Mouse (Mus musculus) neural tube, embryonic 12.5 days (tissue): ENCODE data around the gene Abca2. TPM values are rescaled to one million over a fixed set of nuclear protein-coding genes. Genes with fewer than 3 reads are reported as not detected.

Experiments
- ATAC-seq: fragments of 200-750 bp; cut with Nextera tagmentation; 2 replicates; pipeline ENCODE4 v1.8.0; 2017; ENCODE audit warnings: low read depth, mild to moderate bottlenecking, moderate TSS enrichment, moderate library complexity; ENCODE audit not compliant: low FRiP score
- H3K27ac ChIP-seq: fragments of 300-500 bp; sonication (generic); 2 replicates; pipeline ENCODE4 v1.5.1; 2016
- H3K27me3 ChIP-seq: fragments of 300-500 bp; sonication (generic); replicated peaks from 2 replicates; pipeline ENCODE4 v1.6.1; 2016; ENCODE audit warnings: mild to moderate bottlenecking
- H3K36me3 ChIP-seq: fragments of 300-500 bp; sonication (generic); 2 replicates; pipeline ENCODE4 v1.6.1; 2016; ENCODE audit warnings: mild to moderate bottlenecking
- H3K4me1 ChIP-seq: fragments of 300-500 bp; sonication (generic); 2 replicates; pipeline ENCODE4 v1.6.1; 2016
- H3K4me2 ChIP-seq: fragments of 300-500 bp; sonication (generic); replicated peaks from 2 replicates; pipeline ENCODE4 v1.6.1; 2016; ENCODE audit warnings: mild to moderate bottlenecking
- H3K4me3 ChIP-seq: fragments of 300-500 bp; sonication (generic); 2 replicates; pipeline ENCODE4 v1.5.1; 2016
- H3K9ac ChIP-seq: fragments of 300-500 bp; sonication (generic); 2 replicates; pipeline ENCODE4 v1.6.1; 2016; ENCODE audit warnings: mild to moderate bottlenecking
- H3K9me3 ChIP-seq: fragments of 300-500 bp; sonication (generic); 2 replicates; pipeline ENCODE4 v1.6.1; 2016; ENCODE audit warnings: mild to moderate bottlenecking
- WGBS: fragments of 180-500 bp; shearing (Covaris S2); methylation state at CpG from one replicate; pipeline ENCODE4 v1.1.7; 2016; 5-methylcytosine and 5-hydroxymethylcytosine counted together
- polyA plus RNA-seq: library from polyadenylated mRNA; unstranded; fragments of >200 nt; fragmentation: Nextera tagmentation; extraction: Ambion mirVana; gene quantifications from 2 replicates; pipeline ENCODE4 v1.2.1, GENCODE M21; 2016

Abca2 gene
- polyA plus RNA-seq, 1 experiment from 2014 or later, result 10.2 TPM

DNA sequence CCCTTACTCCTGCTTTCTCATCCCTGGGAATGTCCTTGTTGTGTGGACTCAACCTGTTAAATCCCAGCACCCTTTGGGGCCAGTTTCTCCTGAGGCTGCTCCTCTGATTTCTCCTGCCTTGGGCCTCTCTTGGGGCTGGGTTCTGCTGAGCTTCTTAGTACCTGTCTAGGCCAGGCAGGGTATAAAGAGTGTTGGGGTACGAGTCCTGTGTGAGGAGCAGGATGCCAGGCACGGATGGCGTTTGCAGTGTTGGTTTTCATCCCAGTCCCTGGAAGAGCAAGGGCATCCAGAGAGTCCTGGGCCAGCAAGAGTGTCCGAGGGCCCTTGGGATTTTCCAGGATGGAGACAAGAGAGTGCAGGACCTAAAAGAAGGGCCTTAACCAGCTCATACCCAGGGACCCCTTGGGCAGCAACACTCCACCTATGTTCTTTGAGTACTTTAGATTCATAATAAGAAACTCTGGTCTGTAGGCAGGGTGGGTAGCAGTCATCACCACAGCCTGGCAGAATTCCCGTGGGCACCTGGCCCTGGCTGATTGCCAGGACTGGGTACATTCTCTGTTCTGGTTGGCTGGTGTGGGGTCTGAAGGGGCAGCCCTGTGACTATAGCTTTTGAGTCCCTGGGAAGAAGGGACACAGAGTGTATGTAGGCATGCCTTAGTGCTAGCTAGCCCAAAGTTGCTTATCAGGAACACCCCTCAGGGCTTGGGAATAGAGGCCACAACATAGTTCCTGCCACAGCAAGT lies 1.1 kb downstream of the Abca2 start:
- Histone ChIP-seq H3K9ac (peak overlapping the region; percentile 78), H3K27me3 (peaks cover 19% of the 10 kb centered on the region), H3K4me2 (peak overlapping the region; percentile 89), H3K9me3 (no peaks in the 10 kb centered on the region), H3K36me3 (peaks cover 11% of the 10 kb centered on the region), H3K4me3 (peak overlapping the region; percentile 75), H3K27ac (no peak overlapping the region), H3K4me1 (peaks cover 22% of the 10 kb centered on the region)
- ATAC-seq, result no peak
- WGBS, result 85% methylated on average over 5 of the region's 5 CpGs

DNA sequence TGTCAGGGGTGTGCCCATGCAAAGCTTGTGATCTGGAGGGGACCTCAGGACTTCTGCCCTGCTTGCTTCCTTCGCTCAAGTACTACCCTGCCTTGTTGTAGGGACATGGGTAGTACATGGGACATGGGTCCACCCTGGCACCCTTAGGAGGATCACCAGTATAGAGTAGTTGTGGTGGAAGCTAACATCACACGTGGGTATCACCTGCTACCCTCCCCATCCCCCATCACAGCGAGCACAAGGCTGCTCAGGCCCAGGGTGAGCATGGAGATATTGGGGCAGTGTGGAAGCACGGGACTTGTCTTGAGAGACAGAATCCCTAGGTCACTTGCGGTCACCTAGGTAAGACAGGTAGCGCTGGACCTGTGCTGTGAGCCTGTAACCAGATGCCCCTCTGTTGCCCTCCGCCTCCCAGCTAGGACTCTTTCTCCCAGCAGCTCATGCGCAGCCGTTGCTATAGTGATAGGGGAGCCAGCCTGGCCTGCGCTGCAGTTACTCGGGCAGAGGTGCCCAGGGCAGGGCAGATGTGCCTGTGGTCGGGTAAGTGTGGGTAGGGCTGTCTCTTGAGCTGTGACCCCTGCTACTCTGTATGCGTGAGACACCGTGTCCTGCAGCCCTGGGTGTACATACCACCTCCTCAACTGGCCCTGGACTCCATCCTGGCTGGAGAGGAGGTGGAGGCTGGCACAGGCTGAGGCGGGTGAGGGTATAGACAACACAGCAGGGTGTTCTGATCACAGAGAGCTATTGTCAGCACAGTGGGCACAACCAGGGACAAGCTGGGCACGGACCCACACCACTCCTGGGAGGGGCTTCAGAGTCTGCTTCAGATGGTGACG lies 2.1 kb downstream of the Abca2 start:
- Histone ChIP-seq H3K4me1 (peaks cover 22% of the 10 kb centered on the region), H3K9ac (peak overlapping the region; percentile 26; the same call in 1 of the 2 replicates), H3K4me2 (peak overlapping the region; percentile 89), H3K36me3 (peaks cover 20% of the 10 kb centered on the region), H3K27ac (no peak overlapping the region), H3K9me3 (no peaks in the 10 kb centered on the region), H3K27me3 (peaks cover 10% of the 10 kb centered on the region), H3K4me3 (no peak overlapping the region)
- ATAC-seq, result no peak
- WGBS, result 70% methylated on average over 17 of the region's 17 CpGs

GRCm38 (mm10) chr2:25431308-25431855 lies 2.9 kb downstream of the Abca2 start:
- no peak overlapping the region; the same call in 1 of the 2 replicates for H3K4me2 ChIP-seq
- WGBS, result 52% methylated on average over 6 of the region's 6 CpGs
- no peak overlapping the region for H3K27ac ChIP-seq
- no peak for ATAC-seq
- H3K4me3 ChIP-seq, result no peak overlapping the region
- peaks cover 22% of the 10 kb centered on the region for H3K4me1 ChIP-seq
- no peak overlapping the region for H3K9ac ChIP-seq
- H3K9me3 ChIP-seq, result no peaks in the 10 kb centered on the region
- H3K27me3 ChIP-seq, result peaks cover 5% of the 10 kb centered on the region; the same call in 1 of the 2 replicates
- peaks cover 28% of the 10 kb centered on the region for H3K36me3 ChIP-seq

DNA sequence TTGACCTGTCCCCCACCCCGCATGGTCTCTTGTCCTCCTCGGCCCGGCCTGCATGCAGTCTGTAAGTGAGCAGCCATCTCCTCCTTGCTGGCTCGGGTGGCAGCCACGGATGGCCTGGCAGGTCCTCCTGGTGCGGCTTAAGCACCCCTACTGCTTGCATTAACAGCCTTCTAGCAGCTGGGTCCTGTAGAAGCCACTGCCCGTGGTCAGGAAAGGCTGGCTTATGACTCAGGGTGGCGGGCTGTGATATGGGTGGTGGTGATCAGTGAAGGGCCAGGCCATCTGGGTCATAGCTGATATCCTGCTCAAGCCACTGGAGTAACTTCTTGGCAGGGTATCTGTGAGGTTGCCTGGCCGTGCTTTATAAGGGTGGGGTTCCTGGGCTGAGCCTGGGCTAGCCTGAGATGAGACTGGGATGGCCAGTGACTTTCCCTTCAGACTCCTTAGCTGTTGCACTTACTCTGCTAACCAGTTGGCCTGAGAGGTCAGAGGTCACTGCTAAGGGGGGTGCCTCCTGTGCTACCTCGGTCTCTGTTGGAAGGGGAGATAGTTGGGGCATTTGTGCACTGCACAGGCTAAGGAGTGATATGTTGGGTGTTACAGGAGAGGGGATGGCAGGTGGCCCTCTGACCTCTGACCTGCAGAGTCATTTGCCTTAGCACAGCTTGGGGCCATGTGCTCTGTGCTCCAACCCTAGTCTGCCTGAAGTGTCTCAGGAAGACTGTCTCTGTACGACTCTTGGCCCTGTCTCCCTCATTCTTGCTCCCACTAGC lies 4.0 kb downstream of the Abca2 start:
- WGBS, result 80% methylated on average over 11 of the region's 11 CpGs
- Histone ChIP-seq H3K27me3 (peaks cover 5% of the 10 kb centered on the region; the same call in 1 of the 2 replicates), H3K9me3 (no peaks in the 10 kb centered on the region)

GRCm38 (mm10) chr2:25433101-25433500 lies 4.6 kb downstream of the Abca2 start:
- WGBS, result 92% methylated on average over 17 of the region's 17 CpGs
- Histone ChIP-seq H3K27me3 (peaks cover 5% of the 10 kb centered on the region; the same call in 1 of the 2 replicates), H3K9ac (no peak overlapping the region), H3K9me3 (no peaks in the 10 kb centered on the region), H3K36me3 (peaks cover 45% of the 10 kb centered on the region), H3K4me1 (peaks cover 22% of the 10 kb centered on the region), H3K27ac (no peak overlapping the region), H3K4me2 (no peak overlapping the region), H3K4me3 (no peak overlapping the region)
- no peak for ATAC-seq

More for the DNA sequence above, 4.0 kb downstream of the Abca2 start:
- H3K27ac ChIP-seq, result no peak overlapping the region
- no peak for ATAC-seq
- H3K36me3 ChIP-seq, result peaks cover 39% of the 10 kb centered on the region
- H3K9ac ChIP-seq, result no peak overlapping the region
- peaks cover 22% of the 10 kb centered on the region for H3K4me1 ChIP-seq
- no peak overlapping the region for H3K4me3 ChIP-seq
- H3K4me2 ChIP-seq, result no peak overlapping the region

DNA sequence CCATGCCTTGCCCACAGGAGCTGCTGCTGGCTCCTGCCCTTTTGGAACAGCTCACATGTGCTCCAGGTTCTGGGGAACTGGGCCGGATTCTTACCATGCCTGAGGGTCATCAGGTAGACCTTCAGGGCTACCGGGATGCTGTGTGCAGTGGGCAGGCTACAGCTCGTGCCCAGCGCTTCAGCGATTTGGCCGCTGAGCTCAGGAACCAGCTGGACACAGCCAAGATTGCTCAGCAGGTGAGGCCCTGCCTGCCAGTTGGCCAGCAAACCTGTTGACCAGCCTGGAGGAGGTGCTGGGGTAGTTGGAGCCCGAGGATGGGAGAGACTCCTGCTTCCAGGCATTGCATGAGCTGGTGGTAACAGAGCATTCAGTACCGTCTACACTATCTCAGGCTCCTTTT lies 5.8 kb downstream of the Abca2 start:
- Histone ChIP-seq H3K9ac (no peak overlapping the region), H3K27ac (no peak overlapping the region), H3K4me3 (no peak overlapping the region), H3K4me2 (no peak overlapping the region), H3K36me3 (peaks cover 57% of the 10 kb centered on the region), H3K27me3 (peaks cover 5% of the 10 kb centered on the region; the same call in 1 of the 2 replicates), H3K9me3 (no peaks in the 10 kb centered on the region), H3K4me1 (peaks cover 18% of the 10 kb centered on the region)
- WGBS, result 86% methylated on average over 8 of the region's 8 CpGs
- ATAC-seq, result no peak

- H3K27ac ChIP-seq, result no peak overlapping the region
- no peak overlapping the region for H3K9ac ChIP-seq
- no peak overlapping the region for H3K4me3 ChIP-seq
- no peak for ATAC-seq
- H3K27me3 ChIP-seq, result no peaks in the 10 kb centered on the region
- 91% methylated on average over 10 of the region's 10 CpGs for whole genome bisulfite sequencing
- H3K4me1 ChIP-seq, result no peaks in the 10 kb centered on the region
- no peak overlapping the region for H3K4me2 ChIP-seq
- no peaks in the 10 kb centered on the region for H3K9me3 ChIP-seq
- peaks cover 69% of the 10 kb centered on the region for H3K36me3 ChIP-seq
Measured at GRCm38 (mm10) chr2:25436286-25436820, 7.8 kb downstream of the Abca2 start.

GRCm38 (mm10) chr2:25441067-25441466 lies 12.6 kb downstream of the Abca2 start:
- H3K4me2 ChIP-seq, result no peak overlapping the region
- H3K4me3 ChIP-seq, result no peak overlapping the region
- H3K9me3 ChIP-seq, result no peaks in the 10 kb centered on the region
- WGBS, result 91% methylated on average over 20 of the region's 20 CpGs
- H3K27me3 ChIP-seq, result no peaks in the 10 kb centered on the region
- H3K36me3 ChIP-seq, result peaks cover 91% of the 10 kb centered on the region
- no peaks in the 10 kb centered on the region for H3K4me1 ChIP-seq
- no peak for ATAC-seq
- H3K9ac ChIP-seq, result no peak overlapping the region
- H3K27ac ChIP-seq, result no peak overlapping the region

GRCm38 (mm10) chr2:25442682-25443081 lies 14.2 kb downstream of the Abca2 start:
- no peak overlapping the region for H3K9ac ChIP-seq
- no peak overlapping the region for H3K4me3 ChIP-seq
- WGBS, result 91% methylated on average over 14 of the region's 14 CpGs
- H3K27ac ChIP-seq, result no peak overlapping the region
- no peaks in the 10 kb centered on the region for H3K4me1 ChIP-seq
- H3K9me3 ChIP-seq, result no peaks in the 10 kb centered on the region
- no peak overlapping the region for H3K4me2 ChIP-seq
- no peak for ATAC-seq
- peaks cover 91% of the 10 kb centered on the region for H3K36me3 ChIP-seq
- no peaks in the 10 kb centered on the region for H3K27me3 ChIP-seq

DNA sequence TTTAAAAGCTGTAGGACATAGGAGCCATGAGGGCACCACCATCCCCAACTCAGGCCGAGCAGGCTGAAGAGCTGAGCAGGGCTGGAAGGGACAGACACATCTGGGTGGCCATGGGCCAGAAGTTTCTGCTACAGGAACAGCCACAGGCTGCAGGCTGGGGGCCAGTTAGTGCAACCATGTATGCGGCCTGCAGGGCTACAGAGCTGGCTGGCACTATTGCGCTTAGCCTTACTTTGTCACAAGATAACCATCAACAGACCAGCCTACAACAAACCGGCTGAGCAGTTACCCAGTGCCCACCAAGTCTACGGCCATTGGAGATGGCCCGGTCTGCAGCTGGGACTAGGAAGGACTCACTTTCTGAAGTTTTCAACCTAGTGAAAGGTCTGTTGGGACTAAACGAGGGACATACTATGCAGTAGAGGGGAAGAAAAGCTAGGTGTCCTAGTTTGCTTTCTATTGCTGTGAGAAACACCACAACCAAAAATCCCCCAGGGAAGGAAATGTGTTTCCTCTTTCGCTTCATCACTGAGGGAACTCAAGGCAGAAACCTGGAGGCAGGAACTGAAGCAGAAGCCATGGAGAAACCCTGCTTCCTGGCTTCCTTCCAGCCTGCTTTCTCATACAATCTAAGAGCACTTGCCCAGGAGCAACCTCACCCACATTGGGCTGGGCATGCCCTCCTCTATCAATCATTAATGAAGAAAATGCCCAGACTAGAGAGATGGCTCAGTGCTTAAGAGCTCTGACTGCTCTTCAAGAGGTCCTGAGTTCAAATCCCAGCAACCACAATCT lies 22.5 kb downstream of the Abca2 start:
- Histone ChIP-seq H3K9me3 (no peaks in the 10 kb centered on the region), H3K27ac (no peak overlapping the region), H3K4me3 (no peak overlapping the region), H3K9ac (no peak overlapping the region), H3K4me2 (no peak overlapping the region), H3K27me3 (no peaks in the 10 kb centered on the region), H3K36me3 (peaks cover 19% of the 10 kb centered on the region), H3K4me1 (no peaks in the 10 kb centered on the region)
- 88% methylated on average over 8 of the region's 8 CpGs for WGBS
- ATAC-seq, result no peak

DNA sequence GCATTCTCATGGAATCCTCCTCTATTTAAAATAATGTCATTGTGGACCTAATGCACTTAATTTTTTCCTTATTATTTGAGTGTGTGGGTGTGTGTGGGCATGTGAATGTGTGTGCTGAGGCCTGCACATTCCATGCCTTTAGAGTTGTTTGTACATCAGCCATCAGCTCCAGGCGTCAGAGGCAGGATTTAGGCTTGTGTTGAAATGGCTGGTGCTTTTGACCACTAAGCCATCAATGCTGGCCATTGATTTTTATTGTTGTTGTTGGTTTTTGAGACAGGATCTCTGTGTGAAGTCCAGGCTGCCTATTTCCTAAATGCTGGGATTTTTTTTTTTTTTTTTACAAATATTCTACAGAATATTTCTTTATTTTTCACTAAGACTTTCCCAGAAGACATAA lies 24.4 kb downstream of the Abca2 start:
- H3K4me3 ChIP-seq, result no peak overlapping the region
- no peaks in the 10 kb centered on the region for H3K27me3 ChIP-seq
- no peaks in the 10 kb centered on the region for H3K9me3 ChIP-seq
- no peak overlapping the region for H3K4me2 ChIP-seq
- no peak for ATAC-seq
- H3K9ac ChIP-seq, result no peak overlapping the region
- 28% methylated on average over 1 of the region's 1 CpGs for WGBS
- no peak overlapping the region for H3K27ac ChIP-seq
- H3K36me3 ChIP-seq, result peaks cover under 1% of the 10 kb centered on the region; the same call in 1 of the 2 replicates
- no peaks in the 10 kb centered on the region for H3K4me1 ChIP-seq
